In the genomic region with DNA sequence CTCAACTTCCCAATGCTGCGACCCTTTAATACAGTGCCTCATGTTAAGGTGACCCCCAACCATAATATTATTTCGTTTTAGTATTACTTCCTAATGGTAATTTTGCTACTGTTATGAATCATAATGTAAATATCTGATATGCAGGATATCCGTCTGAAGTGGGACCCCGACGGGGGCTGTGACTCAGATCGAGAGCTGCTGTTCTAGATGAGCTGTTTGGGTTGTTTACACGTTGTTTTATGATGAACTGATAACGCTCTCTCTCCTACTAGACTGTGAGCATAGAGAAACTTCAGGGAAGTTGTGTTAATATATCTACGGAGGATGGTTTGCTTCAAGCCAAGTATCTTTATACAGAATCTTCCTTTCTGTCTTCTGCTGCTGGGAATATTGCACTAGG, we compare ENCODE assay signal across 30 mouse cellular contexts. TPM values are rescaled to one million over a fixed set of nuclear protein-coding genes. Genes with fewer than 3 reads are reported as not detected.
"Had no signal": no experiment of that assay in that cellular context is flagged by ENCODE, and none has a peak within 500 bp of the region (broad histone marks: within the 10 kb centered on the region; RNA-seq: fewer than 3 reads in every experiment).

No protein-coding gene starts in this region.

- H3K9ac ChIP-seq: heart, embryonic 13.5 days; heart, embryonic 15.5 days; hindbrain, embryonic 13.5 days; hindbrain, embryonic 15.5 days; kidney, embryonic 15.5 days; limb, embryonic 12.5 days; liver, embryonic 13.5 days; liver, embryonic 15.5 days had no signal

- H3K36me3 ChIP-seq: heart, embryonic 15.5 days; hindbrain, embryonic 13.5 days; hindbrain, embryonic 15.5 days; kidney, embryonic 15.5 days; limb, embryonic 12.5 days had no signal

- H3K9me3 ChIP-seq: heart, embryonic 13.5 days; heart, embryonic 15.5 days; hindbrain, embryonic 13.5 days; hindbrain, embryonic 15.5 days; kidney, embryonic 15.5 days; limb, embryonic 10.5 days; limb, embryonic 12.5 days; liver, embryonic 13.5 days; liver, embryonic 15.5 days had no signal

- ATAC-seq: hindbrain, postnatal 0 days; intestine, embryonic 16.5 days had no signal

- H3K4me2 ChIP-seq: heart, embryonic 11.5 days; heart, embryonic 13.5 days; heart, embryonic 15.5 days; hindbrain, embryonic 13.5 days; hindbrain, embryonic 15.5 days; kidney, embryonic 15.5 days; limb, embryonic 12.5 days; liver, embryonic 11.5 days; liver, embryonic 13.5 days; liver, embryonic 15.5 days had no signal

- DNase-seq: gastrocnemius, adult 2 months; gastrocnemius, postnatal 10 days; gastrocnemius, postnatal 36 days; heart, adult 11 months; heart, adult 2 months; heart, postnatal 14 days; heart, postnatal 36 days; kidney, adult 11 months; kidney, adult 2 months; kidney, adult 9 months; kidney, postnatal 14 days; kidney, postnatal 4 days; liver; liver, embryonic 13.5 days had no signal

- H3K4me1 ChIP-seq: hindbrain, embryonic 13.5 days; hindbrain, embryonic 15.5 days; limb, embryonic 10.5 days; liver, embryonic 13.5 days; liver, embryonic 15.5 days had no signal

- H3K27ac ChIP-seq: gastrocnemius, adult 2 months; heart, adult 2 months; heart, embryonic 13.5 days; heart, embryonic 15.5 days; hindbrain, embryonic 13.5 days; hindbrain, embryonic 15.5 days; hindbrain, postnatal 0 days; kidney, embryonic 15.5 days; kidney, postnatal 0 days; layer of hippocampus, adult 2 months; left cerebral cortex, adult 2 months; limb, embryonic 10.5 days; limb, embryonic 12.5 days; liver, embryonic 13.5 days; liver, embryonic 15.5 days had no signal

- H3K27me3 ChIP-seq: heart, embryonic 13.5 days; heart, embryonic 15.5 days; hindbrain, embryonic 13.5 days; hindbrain, embryonic 15.5 days; kidney, embryonic 15.5 days; limb, embryonic 12.5 days; liver, embryonic 13.5 days; liver, embryonic 15.5 days had no signal

- H3K4me3 ChIP-seq: gastrocnemius, adult 2 months; heart, adult 2 months; heart, embryonic 13.5 days; heart, embryonic 15.5 days; hindbrain, embryonic 13.5 days; hindbrain, embryonic 15.5 days; kidney, embryonic 15.5 days; layer of hippocampus, adult 2 months; left cerebral cortex, adult 2 months; limb, embryonic 10.5 days; limb, embryonic 12.5 days; liver, embryonic 13.5 days; liver, embryonic 15.5 days had no signal

RNA-seq across cellular contexts. Expression of gene Ccdc146, which starts 14.0 kb away (rescaled TPM):
- total RNA-seq: hematopoietic stem cell, adult 5-6 weeks had no signal
- polyA plus RNA-seq: kidney, adult 2 months; kidney, embryonic 15.5 days; limb, embryonic 10.5 days; liver, embryonic 11.5 days; liver, embryonic 13.5 days; liver, embryonic 15.5 days had no signal
